Mouse (Mus musculus) kidney, postnatal 25 days (tissue): ENCODE measurements around the gene Ippk.

Source experiments
- DNase-seq, 2 experiments: peaks; one replicate each; pipeline ENCODE4 v3.0.0; 2021; ENCODE audit warnings: mixed read lengths in 2 of 2

Gene Ippk

GRCm38 (mm10) chr13:49430529-49430928, 9.5 kb downstream of the Ippk start:
- DNase-seq, result peak; percentile 68 to 73

- no peak for DNase-seq
Measured at GRCm38 (mm10) chr13:49433268-49434029, 12.4 kb downstream of the Ippk start.

- no peak for DNase-seq
Measured at GRCm38 (mm10) chr13:49435745-49436144, 14.7 kb downstream of the Ippk start.

GRCm38 (mm10) chr13:49436170-49436569, 15.1 kb downstream of the Ippk start:
- no peak for DNase-seq

DNA sequence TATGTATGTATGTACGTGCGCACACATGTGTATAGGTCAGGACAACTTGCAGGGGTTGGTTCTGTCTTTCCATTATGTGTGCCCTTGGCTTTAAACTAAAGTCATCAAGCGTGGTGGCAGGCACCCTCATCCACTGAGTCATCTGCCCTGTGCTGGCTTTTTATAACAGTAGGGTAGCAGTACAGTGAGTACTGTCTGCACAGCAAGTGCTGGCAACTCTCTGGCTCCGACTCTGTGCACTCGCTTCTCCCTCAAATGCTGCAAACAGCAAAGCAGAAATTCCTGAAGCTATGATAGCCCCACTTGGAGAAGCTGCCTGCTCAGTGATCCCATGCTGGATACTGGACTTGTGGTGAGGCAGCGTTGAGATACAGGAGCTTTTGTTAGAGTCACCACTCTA, 23.4 kb downstream of the Ippk start:
- DNase-seq, result no peak

- peak; percentile 84 to 85 for DNase-seq
Measured at GRCm38 (mm10) chr13:49449318-49449749, 28.3 kb downstream of the Ippk start.

DNA sequence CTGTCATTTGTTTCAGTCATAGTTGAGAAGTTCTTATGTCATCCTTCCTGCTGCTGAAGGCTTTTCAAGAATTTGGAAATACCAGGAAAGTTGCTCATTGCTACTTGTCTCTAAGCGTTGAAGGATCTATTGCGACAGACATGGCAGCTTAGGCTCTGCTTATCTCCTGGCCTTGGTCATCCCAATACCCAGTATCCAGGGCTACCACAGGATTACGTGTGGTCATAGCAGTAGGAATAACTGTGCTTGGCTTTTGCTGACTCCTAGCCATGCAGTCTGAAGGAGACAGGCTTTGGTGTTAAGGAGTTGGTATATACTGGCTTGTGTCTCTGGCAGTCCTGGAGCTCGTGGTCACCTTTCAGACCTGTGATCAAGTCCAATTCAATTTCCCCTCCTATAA, 39.2 kb downstream of the Ippk start:
- no peak for DNase-seq

DNA sequence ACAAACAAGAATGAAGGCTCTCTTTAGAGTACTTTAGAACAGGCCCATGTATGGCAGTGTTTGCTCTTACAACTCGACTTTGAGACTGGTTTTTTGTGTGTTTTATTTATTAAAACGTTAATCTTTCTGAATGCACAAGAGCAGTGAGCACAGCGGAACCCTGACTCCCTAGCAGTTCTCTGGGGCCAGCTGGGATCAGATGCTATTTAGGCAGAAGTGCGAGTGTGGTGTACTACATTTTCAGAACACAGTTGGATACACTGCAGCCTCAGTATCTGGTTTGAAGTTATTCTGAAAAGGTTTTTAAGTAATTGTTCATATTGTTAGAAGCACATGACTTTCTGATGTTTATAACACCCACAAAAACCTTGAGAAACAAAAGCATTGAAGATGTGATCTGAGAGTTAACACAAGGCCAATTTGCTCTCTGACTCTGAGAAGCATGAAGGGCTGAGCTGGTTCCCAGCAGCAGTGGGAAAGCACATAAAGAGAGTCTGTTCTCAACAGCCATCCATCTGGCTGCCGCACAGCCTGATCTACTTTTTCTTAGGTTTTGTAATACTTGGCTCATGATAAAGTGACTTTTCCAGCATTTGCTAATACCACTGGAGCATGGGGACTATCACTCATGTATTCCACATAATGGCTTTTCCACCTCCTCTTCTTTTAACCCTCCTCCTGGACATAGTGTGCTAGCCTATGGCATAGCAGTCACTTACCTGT, 39.8 kb downstream of the Ippk start:
- DNase-seq, result no peak

DNA sequence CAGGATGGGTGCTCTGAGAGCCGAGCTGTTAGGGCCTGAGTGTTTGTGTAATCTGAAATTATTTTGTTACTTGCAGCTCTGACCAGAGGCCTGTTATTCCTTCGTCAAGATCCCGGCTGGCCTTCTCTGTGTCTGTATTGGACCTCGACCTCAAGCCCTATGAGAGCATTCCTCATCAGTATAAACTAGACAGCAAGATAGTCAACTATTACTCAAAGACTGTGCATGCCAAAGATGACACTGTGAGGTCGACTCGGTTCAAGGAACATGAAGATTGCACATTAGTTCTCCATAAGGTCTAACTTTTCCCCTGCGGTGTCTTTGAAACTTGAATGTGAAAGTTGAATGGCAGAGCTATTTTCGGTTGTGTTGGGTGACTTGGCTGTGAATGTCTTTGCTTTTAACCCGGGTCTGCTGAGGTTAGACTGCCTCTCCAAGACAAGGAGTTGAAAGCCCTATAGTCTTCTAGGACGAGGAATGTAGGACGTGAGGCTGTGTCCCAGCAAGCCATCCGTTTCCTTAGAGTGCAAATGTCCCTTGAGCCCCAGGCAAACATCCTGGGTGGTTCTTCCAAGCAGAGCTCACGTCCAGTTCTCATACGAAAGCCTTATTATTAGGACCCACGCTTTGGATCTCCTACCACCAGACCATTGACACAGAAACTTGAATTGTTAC, 40.5 kb downstream of the Ippk start:
- peak; percentile 66 to 80 for DNase-seq

DNA sequence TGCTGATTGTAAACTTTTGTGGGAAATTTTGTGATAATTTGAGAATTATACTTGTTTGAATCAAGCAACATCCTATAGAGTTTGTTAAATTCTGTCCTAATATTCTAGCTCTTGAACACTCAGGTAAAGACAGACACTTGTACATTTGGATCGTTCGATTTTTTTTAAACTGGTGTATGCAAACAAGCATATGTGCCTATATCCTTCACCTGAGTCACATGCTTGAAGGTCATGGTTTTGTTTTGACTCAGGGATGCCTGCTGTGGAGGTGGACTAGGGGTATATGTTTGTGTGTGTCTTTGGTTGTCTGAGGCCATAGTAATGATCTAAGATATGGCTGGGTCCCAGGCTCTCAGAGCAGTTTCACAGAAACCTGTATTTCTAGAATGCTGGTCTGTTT, 41.9 kb downstream of the Ippk start:
- no peak for DNase-seq

DNA sequence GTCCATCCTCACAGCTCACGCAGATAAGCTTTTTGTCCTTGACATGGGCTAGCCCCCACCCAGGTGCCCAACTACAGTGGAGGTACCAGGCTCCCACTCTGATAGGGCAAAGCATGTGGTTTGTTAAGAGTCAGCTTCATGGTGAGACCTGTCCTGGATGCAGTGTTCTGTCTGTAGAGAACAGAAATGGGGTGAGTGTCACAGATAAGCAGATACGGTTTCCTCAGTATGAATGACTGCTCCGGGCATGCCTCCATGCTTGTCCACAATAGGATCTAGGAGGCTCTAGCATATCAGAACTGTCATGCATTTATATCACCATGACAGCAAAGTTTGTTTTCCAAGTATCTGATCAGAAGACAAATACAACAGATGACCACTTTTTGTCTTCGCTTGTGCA, 44.8 kb downstream of the Ippk start:
- no peak for DNase-seq

- DNase-seq, result peak; percentile 39 to 64
Measured at GRCm38 (mm10) chr13:49466393-49467075, 45.5 kb downstream of the Ippk start.

- DNase-seq, result no peak
Measured at GRCm38 (mm10) chr13:49467585-49467984, 46.5 kb downstream of the Ippk start.

GRCm38 (mm10) chr13:49469002-49469401, 48.0 kb downstream of the Ippk start:
- DNase-seq, result no peak

DNA sequence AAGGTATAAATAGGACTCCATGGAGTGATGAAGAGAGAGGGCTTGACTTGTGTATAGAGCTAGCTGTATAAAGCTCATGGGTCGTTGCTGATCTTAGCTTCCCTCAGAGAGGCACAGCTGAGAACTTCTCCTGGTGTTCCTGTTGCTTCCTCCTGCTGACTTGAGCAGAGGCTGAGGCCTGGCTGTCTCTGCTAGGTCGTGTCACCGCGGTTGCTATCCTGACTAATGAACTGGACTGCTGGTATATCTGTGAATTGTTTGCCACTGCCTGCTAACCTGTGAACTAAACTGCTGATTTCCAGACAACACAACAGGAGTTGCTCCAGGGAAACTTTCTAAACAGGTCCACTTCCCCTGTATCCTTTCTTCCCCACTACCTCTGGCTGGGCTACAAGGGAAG, 49.3 kb downstream of the Ippk start:
- no peak for DNase-seq

DNA sequence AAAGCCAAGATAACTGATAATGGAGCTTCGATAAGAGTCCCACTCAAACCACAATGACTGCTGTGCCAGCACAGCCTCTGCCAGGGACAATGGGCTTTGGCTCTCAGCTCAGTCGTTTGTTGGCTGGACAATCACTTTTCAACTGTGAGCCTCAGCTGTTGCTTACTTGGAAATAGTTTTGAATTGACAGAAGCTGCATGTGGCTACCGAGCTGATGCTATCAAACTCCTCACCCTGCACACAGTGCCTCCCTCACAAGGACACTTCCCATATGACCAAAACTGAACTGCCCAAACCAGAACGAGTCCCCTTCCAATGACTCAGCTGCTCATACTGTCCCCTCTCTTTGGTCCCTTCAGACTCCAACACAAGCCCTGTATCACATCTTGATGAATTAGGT, 49.8 kb downstream of the Ippk start:
- DNase-seq, result no peak

- DNase-seq, result no peak
Measured at GRCm38 (mm10) chr13:49471981-49472675, 51.1 kb downstream of the Ippk start.

- DNase-seq, result no peak
Measured at GRCm38 (mm10) chr13:49472676-49473005, 51.6 kb downstream of the Ippk start.

GRCm38 (mm10) chr13:49477887-49478286, 56.8 kb downstream of the Ippk start:
- no peak for DNase-seq

DNA sequence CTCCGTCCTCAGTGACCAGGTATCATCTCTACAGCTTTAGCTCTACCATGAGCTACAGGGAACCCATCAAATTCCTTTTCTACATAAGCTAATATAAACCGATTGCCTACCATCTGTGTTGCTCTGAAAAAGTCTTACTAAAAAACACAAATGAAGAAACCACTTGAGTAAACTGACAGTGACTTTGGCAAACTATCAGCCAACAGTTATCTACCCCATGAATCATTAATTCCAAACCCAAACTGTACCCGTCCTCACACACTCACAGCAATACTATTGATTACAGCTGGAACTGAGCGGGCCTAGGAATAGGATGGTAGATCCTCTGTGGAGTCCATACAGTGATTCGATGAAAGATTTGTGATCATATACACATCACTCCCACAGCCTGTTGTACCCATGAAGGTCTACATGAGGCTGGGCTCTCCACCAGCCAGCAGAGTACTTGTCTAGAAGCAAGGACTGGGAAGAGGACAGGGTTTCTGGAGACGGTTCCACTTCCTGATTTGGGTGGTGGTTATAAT, 57.9 kb downstream of the Ippk start:
- no peak for DNase-seq

GRCm38 (mm10) chr13:49479399-49479798, 58.4 kb downstream of the Ippk start:
- no peak for DNase-seq

DNA sequence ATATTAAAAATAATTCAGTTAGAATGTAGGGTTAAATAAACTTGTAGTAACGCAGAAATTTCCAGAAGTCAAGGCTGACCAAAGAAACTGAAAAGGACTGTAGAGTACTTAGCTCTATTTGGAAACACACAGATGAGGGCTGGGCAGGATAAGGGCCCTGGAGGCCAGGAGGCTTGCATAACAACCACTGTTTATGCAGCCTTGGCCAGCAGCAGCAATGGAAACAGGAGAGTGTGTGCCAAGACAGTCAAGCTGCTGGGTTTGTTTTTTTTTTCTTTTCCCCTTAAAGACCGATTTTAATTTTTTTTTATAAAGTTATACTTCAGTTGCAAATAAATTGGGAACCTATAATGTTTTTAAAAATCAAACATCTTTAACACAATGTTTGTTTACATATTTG, 59.0 kb downstream of the Ippk start:
- peak; percentile 70 to 91 for DNase-seq
